ENCODE assay signal across 10 mouse cellular contexts in genomic region chr10:127603437-127604371, GRCm38 (mm10). TPM values are rescaled to one million over a fixed set of nuclear protein-coding genes. Genes with fewer than 3 reads are reported as not detected.
A peak's percentile ranks its signal among the peaks of the same experiment; 100 is the strongest.
DNase-seq lines count a peak whose midpoint lies in the region; ATAC-seq and TF ChIP-seq lines count a peak whose summit lies in the region.
"Had no signal": no experiment of that assay in that cellular context is flagged by ENCODE, and none has a peak within 500 bp of the region (broad histone marks: within the 10 kb centered on the region; RNA-seq: fewer than 3 reads in every experiment).

No protein-coding gene starts in this region.

- DNase-seq in heart, adult 11 months = peak; percentile 94
- no peak for DNase-seq in heart, postnatal 4 days
- peak in 1 of 2 experiments; percentile 26 for DNase-seq in spleen, adult 2 months (ENCODE audit: low read depth in 1 of 2, low spot score in 2 of 2)
- DNase-seq in spleen, postnatal 10 days (ENCODE audit: low spot score in 2 of 2) = no peak
- no peak for DNase-seq in liver, embryonic 11.5 days (ENCODE audit: low spot score)
- DNase-seq in ovary, postnatal 36 days (ENCODE audit: low spot score) = no peak
- no peak for DNase-seq in frontal cortex, postnatal 36 days (ENCODE audit: low spot score in 2 of 2)
- DNase-seq: kidney, postnatal 10 days had no signal

- ATAC-seq in liver, embryonic 11.5 days (replicated peaks; ENCODE audit: low FRiP score) = no peak
- ATAC-seq in stomach, embryonic 15.5 days (ENCODE audit: insufficient read depth, low FRiP score, low read depth) = peak; percentile 56

- no peak for TF ChIP-seq CTCF in spleen, adult 2 months (IDR thresholded peaks at IDR 0.05; ENCODE audit: extremely low read depth, insufficient read depth, insufficient read length, insufficient replicate concordance)

- no peak overlapping the region for H3K9ac ChIP-seq in liver, embryonic 11.5 days (ENCODE audit: low read depth, low read length)
- H3K9ac ChIP-seq in stomach, embryonic 15.5 days = no peak overlapping the region

- H3K27me3 ChIP-seq in spleen, adult 2 months (ENCODE audit: control insufficient read depth, insufficient read depth, low read length) = no peaks in the 10 kb centered on the region
- H3K27me3 ChIP-seq in liver, embryonic 11.5 days (replicated peaks; ENCODE audit: control insufficient read depth, insufficient read depth, low read length) = 0 out of 2 replicates have a peak, but pooled peaks cover 3% of the 10 kb centered on the region
- H3K27me3 ChIP-seq in stomach, embryonic 15.5 days (replicated peaks) = no peaks in the 10 kb centered on the region

- no peak for TF ChIP-seq POLR2A in spleen, adult 2 months (IDR thresholded peaks at IDR 0.05; ENCODE audit: low read depth, low read length)

- H3K27ac ChIP-seq in spleen, adult 2 months (ENCODE audit: insufficient read depth, low read length) = peak overlapping the region; percentile 33
- peak overlapping the region; percentile 45; the same call in 1 of the 2 replicates for H3K27ac ChIP-seq in liver, embryonic 11.5 days (ENCODE audit: low read depth, low read length)
- H3K27ac ChIP-seq in stomach, embryonic 15.5 days = peak overlapping the region; percentile 79
- H3K27ac ChIP-seq: forebrain, embryonic 10.5 days had no signal

- H3K4me3 ChIP-seq in spleen, adult 2 months (ENCODE audit: extremely low read depth, insufficient read depth, insufficient read length) = no peak overlapping the region
- H3K4me3 ChIP-seq in liver, embryonic 11.5 days (ENCODE audit: low read depth, low read length) = no peak overlapping the region
- no peak overlapping the region for H3K4me3 ChIP-seq in stomach, embryonic 15.5 days (replicated peaks)
- H3K4me3 ChIP-seq: forebrain, embryonic 10.5 days had no signal

- no peaks in the 10 kb centered on the region for H3K9me3 ChIP-seq in liver, embryonic 11.5 days (ENCODE audit: control insufficient read depth, low read length)
- no peaks in the 10 kb centered on the region for H3K9me3 ChIP-seq in stomach, embryonic 15.5 days
- H3K9me3 ChIP-seq: forebrain, embryonic 10.5 days had no signal

- 33% methylated on average over 13 of the region's 13 CpGs for WGBS in spleen, adult 2 months
- 37% methylated on average over 13 of the region's 13 CpGs for WGBS in liver, embryonic 11.5 days
- WGBS in stomach, embryonic 15.5 days = 52% methylated on average over 13 of the region's 13 CpGs

- H3K36me3 ChIP-seq in spleen, adult 2 months (ENCODE audit: control insufficient read depth, insufficient read depth, low read length) = no peaks in the 10 kb centered on the region
- peaks cover 5% of the 10 kb centered on the region; the same call in 1 of the 2 replicates for H3K36me3 ChIP-seq in liver, embryonic 11.5 days (ENCODE audit: control insufficient read depth, insufficient read depth, low read length)
- H3K36me3 ChIP-seq in stomach, embryonic 15.5 days = peaks cover 43% of the 10 kb centered on the region

- H3K4me1 ChIP-seq in spleen, adult 2 months (ENCODE audit: control insufficient read depth, insufficient read depth, insufficient read length) = peaks cover 27% of the 10 kb centered on the region
- peaks cover 39% of the 10 kb centered on the region for H3K4me1 ChIP-seq in liver, embryonic 11.5 days (replicated peaks; ENCODE audit: control insufficient read depth, insufficient read depth, low read length)
- peaks cover 51% of the 10 kb centered on the region for H3K4me1 ChIP-seq in stomach, embryonic 15.5 days

- peak overlapping the region; percentile 16; the same call in 1 of the 2 replicates for H3K4me2 ChIP-seq in liver, embryonic 11.5 days
- peak overlapping the region; percentile 30; the same call in 1 of the 2 replicates for H3K4me2 ChIP-seq in stomach, embryonic 15.5 days

RNA-seq across cellular contexts. Expression of gene Lrp1, which starts 17.2 kb away (rescaled TPM):
- total RNA-seq in heart, postnatal 4 days (2021) = 10 to 100 TPM; 68.8 to 73.0 TPM
- polyA plus RNA-seq in spleen, adult 2 months (2012; rRNA removed) = 98.7 and 99.4 TPM in 2 replicates
- 35.7 and 36.8 TPM in 2 replicates for polyA plus RNA-seq in liver, embryonic 11.5 days (2014; fragmentation: Nextera tagmentation; extraction: Ambion mirVana)
- 77.0 and 87.0 TPM in 2 replicates for polyA plus RNA-seq in stomach, embryonic 15.5 days (2015; fragmentation: Nextera tagmentation; extraction: Ambion mirVana)

RNA-seq across cellular contexts. Expression of gene Stat6, which starts 39.1 kb away (rescaled TPM):
- total RNA-seq in heart, postnatal 4 days (2021) = 10 to 100 TPM; 41.7 to 42.1 TPM
- 120 and 126 TPM in 2 replicates for polyA plus RNA-seq in spleen, adult 2 months (2012; rRNA removed)
- 28.7 TPM in 2 replicates for polyA plus RNA-seq in liver, embryonic 11.5 days (2014; fragmentation: Nextera tagmentation; extraction: Ambion mirVana)
- polyA plus RNA-seq in stomach, embryonic 15.5 days (2015; fragmentation: Nextera tagmentation; extraction: Ambion mirVana) = 35.0 and 37.1 TPM in 2 replicates
